Mouse (Mus musculus): Measurements from ENCODE around the gene Map3k12.

The Map3k12 gene

DNA sequence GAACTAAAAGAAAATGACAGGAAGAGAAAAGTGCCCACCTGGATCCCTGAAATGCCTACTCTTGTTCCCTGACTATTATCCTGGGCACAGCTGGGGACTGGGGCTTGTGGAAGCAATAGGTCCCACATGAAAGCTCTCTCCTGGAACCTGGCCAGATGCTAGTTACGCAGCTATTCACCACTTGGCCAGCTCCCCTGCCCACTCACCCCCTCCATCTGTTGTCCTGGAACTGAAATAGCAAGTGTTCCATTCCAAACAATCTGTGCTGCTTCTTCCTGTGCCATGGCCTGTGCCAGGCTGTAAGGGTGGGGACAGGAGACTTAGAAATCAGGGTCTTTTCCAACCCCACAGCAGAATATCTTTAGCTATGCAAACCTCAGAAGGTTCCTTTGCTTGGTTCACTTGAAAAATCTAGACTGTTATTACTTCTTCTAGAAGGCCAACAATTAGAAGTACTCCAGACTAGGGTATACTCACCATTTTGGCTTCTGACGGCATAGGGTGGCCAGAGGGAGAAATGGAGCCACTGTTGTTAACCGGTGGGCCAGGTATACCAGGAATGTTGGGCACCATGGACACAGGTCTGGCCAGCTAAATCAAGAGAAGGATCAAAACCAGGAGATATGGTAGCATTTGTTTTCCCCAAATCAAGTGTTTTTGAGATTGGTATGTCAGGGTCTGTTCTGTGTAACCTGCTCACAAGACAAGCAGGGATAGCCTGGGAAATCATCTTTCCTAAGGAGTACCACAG is 30.0 kb upstream of the Map3k12 start:
- TF ChIP-seq CTCF (conservative IDR thresholded peaks at IDR 0.05; ENCODE audit: low read length) (no peak), POU5F1 (IDR thresholded peaks at IDR 0.05; ENCODE audit: borderline replicate concordance, low read length) (no peak), NANOG (IDR thresholded peaks at IDR 0.05; ENCODE audit: borderline replicate concordance, low read length) (no peak)

GRCm38 (mm10) chr15:102546246-102546645 is 29.4 kb upstream of the Map3k12 start:
- H3K9me3 ChIP-seq (ENCODE audit: low read length), result no peaks in the 10 kb centered on the region
- TF ChIP-seq POU5F1 (IDR thresholded peaks at IDR 0.05; ENCODE audit: borderline replicate concordance, low read length) (no peak), CTCF (conservative IDR thresholded peaks at IDR 0.05; ENCODE audit: low read length) (no peak), NANOG (IDR thresholded peaks at IDR 0.05; ENCODE audit: borderline replicate concordance, low read length) (no peak)

More for the DNA sequence above, 30.0 kb upstream of the Map3k12 start:
- H3K4me1 ChIP-seq (replicated peaks; ENCODE audit: low read depth, low read length), result no peaks in the 10 kb centered on the region
- no peak overlapping the region for H3K4me3 ChIP-seq (replicated peaks; ENCODE audit: low read length)
- H3K27me3 ChIP-seq (ENCODE audit: insufficient read depth, low read length), result no peaks in the 10 kb centered on the region
- H3K9me3 ChIP-seq (ENCODE audit: low read length), result no peaks in the 10 kb centered on the region
- H3K36me3 ChIP-seq (ENCODE audit: insufficient read depth, low read length), result peaks cover 49% of the 10 kb centered on the region

DNA sequence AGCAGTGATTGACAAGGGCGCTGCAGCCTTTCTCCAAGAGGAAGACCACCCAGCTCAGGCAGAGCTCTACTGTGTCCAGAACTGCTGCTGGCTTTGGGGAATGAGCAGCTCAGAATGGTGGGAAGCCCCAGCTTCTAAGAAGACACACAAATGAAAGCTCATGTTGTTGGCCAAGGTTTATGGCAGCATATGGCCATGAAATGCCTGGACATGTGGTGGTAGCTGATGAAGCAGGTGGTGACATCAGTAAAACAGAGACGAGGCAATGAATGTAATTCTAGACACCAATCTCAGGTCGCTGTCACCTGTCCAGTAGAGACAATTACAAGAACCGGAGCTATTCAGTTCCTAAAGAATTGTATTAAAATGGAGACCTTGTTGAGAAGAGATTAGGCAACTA is 27.9 kb upstream of the Map3k12 start:
- TF ChIP-seq POU5F1 (IDR thresholded peaks at IDR 0.05; ENCODE audit: borderline replicate concordance, low read length) (no peak), NANOG (IDR thresholded peaks at IDR 0.05; ENCODE audit: borderline replicate concordance, low read length) (no peak), CTCF (conservative IDR thresholded peaks at IDR 0.05; ENCODE audit: low read length) (no peak)
- Histone ChIP-seq H3K4me3 (replicated peaks; ENCODE audit: low read length) (no peak overlapping the region), H3K36me3 (ENCODE audit: insufficient read depth, low read length) (peaks cover 49% of the 10 kb centered on the region), H3K27me3 (ENCODE audit: insufficient read depth, low read length) (no peaks in the 10 kb centered on the region), H3K9me3 (ENCODE audit: low read length) (no peaks in the 10 kb centered on the region), H3K4me1 (replicated peaks; ENCODE audit: low read depth, low read length) (peaks cover 8% of the 10 kb centered on the region; the same call in 1 of the 2 replicates)

More at GRCm38 (mm10) chr15:102546246-102546645, 29.4 kb upstream of the Map3k12 start:
- Histone ChIP-seq H3K4me3 (replicated peaks; ENCODE audit: low read length) (no peak overlapping the region), H3K4me1 (replicated peaks; ENCODE audit: low read depth, low read length) (no peaks in the 10 kb centered on the region), H3K27me3 (ENCODE audit: insufficient read depth, low read length) (no peaks in the 10 kb centered on the region), H3K36me3 (ENCODE audit: insufficient read depth, low read length) (peaks cover 45% of the 10 kb centered on the region)

DNA sequence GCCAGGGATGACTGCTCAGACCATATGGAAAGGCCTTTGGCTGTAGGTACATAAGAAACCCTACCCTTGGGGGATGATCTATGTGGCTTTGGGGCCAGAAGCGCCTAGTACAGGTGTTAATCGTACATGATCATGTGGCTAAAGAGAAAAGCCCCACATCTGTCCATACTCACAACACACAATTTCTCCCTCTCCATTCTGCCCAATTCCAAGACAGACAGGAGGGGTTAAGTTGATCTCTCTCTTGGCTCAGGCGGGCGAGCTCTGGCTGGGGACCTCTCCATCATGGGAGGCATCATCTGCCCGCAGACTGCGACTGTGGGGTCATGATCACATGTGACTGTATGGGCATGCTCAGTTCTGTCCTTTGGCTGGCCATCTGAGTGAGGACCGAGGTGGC is 17.1 kb upstream of the Map3k12 start:
- Histone ChIP-seq H3K36me3 (ENCODE audit: insufficient read depth, low read length) (peaks cover 64% of the 10 kb centered on the region), H3K27me3 (ENCODE audit: insufficient read depth, low read length) (no peaks in the 10 kb centered on the region), H3K4me3 (replicated peaks; ENCODE audit: low read length) (no peak overlapping the region), H3K9me3 (ENCODE audit: low read length) (no peaks in the 10 kb centered on the region), H3K4me1 (replicated peaks; ENCODE audit: low read depth, low read length) (no peaks in the 10 kb centered on the region)
- TF ChIP-seq POU5F1 (IDR thresholded peaks at IDR 0.05; ENCODE audit: borderline replicate concordance, low read length) (no peak), CTCF (conservative IDR thresholded peaks at IDR 0.05; ENCODE audit: low read length) (no peak), NANOG (IDR thresholded peaks at IDR 0.05; ENCODE audit: borderline replicate concordance, low read length) (no peak)

DNA sequence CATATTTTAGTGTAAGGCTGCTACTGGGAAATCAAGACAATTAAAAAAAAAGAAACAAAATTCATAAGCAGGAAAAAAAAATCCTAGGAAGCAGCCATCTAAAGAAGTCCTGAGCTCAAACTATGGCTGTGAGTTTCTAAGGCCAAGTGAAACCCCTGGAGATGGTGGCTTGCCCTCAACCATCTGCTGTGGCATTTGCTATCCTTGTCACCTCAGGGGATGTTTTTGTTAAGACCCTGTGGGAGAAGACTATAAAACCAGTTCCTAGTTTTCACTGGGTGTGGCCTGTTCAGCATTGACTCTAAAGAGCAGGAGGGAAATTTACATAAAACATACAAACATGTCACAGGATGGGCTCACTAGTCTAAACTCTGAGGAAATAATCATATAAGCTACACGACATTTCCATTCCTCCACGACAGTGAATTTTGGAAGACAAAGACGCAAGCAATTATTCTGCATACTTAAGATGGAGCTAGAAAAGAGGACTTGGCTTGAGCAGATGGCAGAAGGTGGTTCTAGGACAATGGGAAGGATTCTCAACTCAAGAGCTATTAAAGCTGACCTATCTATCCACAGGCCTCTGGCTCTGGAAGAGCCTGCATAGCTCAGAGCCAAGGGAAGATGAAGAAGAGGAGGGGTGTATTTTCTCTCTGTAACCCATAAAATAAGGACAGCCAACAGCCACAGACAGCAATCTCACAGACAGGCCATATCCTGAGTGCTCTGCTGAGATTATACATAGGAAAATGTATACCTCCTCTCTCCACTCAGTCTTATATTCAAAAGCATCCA is 15.4 kb upstream of the Map3k12 start:
- TF ChIP-seq CTCF (conservative IDR thresholded peaks at IDR 0.05; ENCODE audit: low read length), result no peak
- TF ChIP-seq POU5F1 (IDR thresholded peaks at IDR 0.05; ENCODE audit: borderline replicate concordance, low read length), result no peak
- TF ChIP-seq NANOG (IDR thresholded peaks at IDR 0.05; ENCODE audit: borderline replicate concordance, low read length), result no peak
- H3K4me1 ChIP-seq (replicated peaks; ENCODE audit: low read depth, low read length), result no peaks in the 10 kb centered on the region; the same call in 1 of the 2 replicates

GRCm38 (mm10) chr15:102531586-102531985 is 14.7 kb upstream of the Map3k12 start:
- no peak overlapping the region for H3K4me3 ChIP-seq (replicated peaks; ENCODE audit: low read length)
- no peaks in the 10 kb centered on the region for H3K9me3 ChIP-seq (ENCODE audit: low read length)
- H3K27me3 ChIP-seq (ENCODE audit: insufficient read depth, low read length), result no peaks in the 10 kb centered on the region
- TF ChIP-seq NANOG (IDR thresholded peaks at IDR 0.05; ENCODE audit: borderline replicate concordance, low read length) (no peak), POU5F1 (IDR thresholded peaks at IDR 0.05; ENCODE audit: borderline replicate concordance, low read length) (no peak), CTCF (conservative IDR thresholded peaks at IDR 0.05; ENCODE audit: low read length) (no peak)
- H3K4me1 ChIP-seq (replicated peaks; ENCODE audit: low read depth, low read length), result no peaks in the 10 kb centered on the region; the same call in 1 of the 2 replicates
- H3K36me3 ChIP-seq (ENCODE audit: insufficient read depth, low read length), result peaks cover 76% of the 10 kb centered on the region

More for the DNA sequence above, 15.4 kb upstream of the Map3k12 start:
- H3K9me3 ChIP-seq (ENCODE audit: low read length), result no peaks in the 10 kb centered on the region
- H3K27me3 ChIP-seq (ENCODE audit: insufficient read depth, low read length), result no peaks in the 10 kb centered on the region
- H3K4me3 ChIP-seq (replicated peaks; ENCODE audit: low read length), result no peak overlapping the region
- H3K36me3 ChIP-seq (ENCODE audit: insufficient read depth, low read length), result peaks cover 74% of the 10 kb centered on the region

- H3K27me3 ChIP-seq (ENCODE audit: insufficient read depth, low read length), result no peaks in the 10 kb centered on the region
- peaks cover 75% of the 10 kb centered on the region for H3K36me3 ChIP-seq (ENCODE audit: insufficient read depth, low read length)
- TF ChIP-seq POU5F1 (IDR thresholded peaks at IDR 0.05; ENCODE audit: borderline replicate concordance, low read length), result no peak
- TF ChIP-seq CTCF (conservative IDR thresholded peaks at IDR 0.05; ENCODE audit: low read length), result no peak
- no peaks in the 10 kb centered on the region; the same call in 1 of the 2 replicates for H3K4me1 ChIP-seq (replicated peaks; ENCODE audit: low read depth, low read length)
- H3K9me3 ChIP-seq (ENCODE audit: low read length), result no peaks in the 10 kb centered on the region
- no peak overlapping the region for H3K4me3 ChIP-seq (replicated peaks; ENCODE audit: low read length)
Measured at GRCm38 (mm10) chr15:102530566-102530965, 13.7 kb upstream of the Map3k12 start.

GRCm38 (mm10) chr15:102528396-102528795 is 11.5 kb upstream of the Map3k12 start:
- no peak overlapping the region for H3K4me3 ChIP-seq (replicated peaks; ENCODE audit: low read length)
- H3K9me3 ChIP-seq (ENCODE audit: low read length), result no peaks in the 10 kb centered on the region
- TF ChIP-seq CTCF (conservative IDR thresholded peaks at IDR 0.05; ENCODE audit: low read length), result no peak
- no peak for TF ChIP-seq POU5F1 (IDR thresholded peaks at IDR 0.05; ENCODE audit: borderline replicate concordance, low read length)
- TF ChIP-seq NANOG (IDR thresholded peaks at IDR 0.05; ENCODE audit: borderline replicate concordance, low read length), result no peak
- H3K36me3 ChIP-seq (ENCODE audit: insufficient read depth, low read length), result peaks cover 82% of the 10 kb centered on the region
- H3K27me3 ChIP-seq (ENCODE audit: insufficient read depth, low read length), result no peaks in the 10 kb centered on the region
- H3K4me1 ChIP-seq (replicated peaks; ENCODE audit: low read depth, low read length), result peaks cover 8% of the 10 kb centered on the region

All from E14TG2a.4 (cell line).